Mouse (Mus musculus) c-Kit-positive CD71-positive TER-119-negative erythroid progenitor cells, embryonic 14.5 days (primary cell): ENCODE measurements at regions not wholly inside any gene's neighbourhood (a gene's known extent, or its start where the extent isn't known, plus 50 kb on each side); places are given as distances from the start of the nearest gene placed in this dataset.

Experiments used
- DNase-seq: peaks from one replicate; pipeline ENCODE4 v3.0.0-alpha.2; 2013; ENCODE audit warnings: low read depth

DNA sequence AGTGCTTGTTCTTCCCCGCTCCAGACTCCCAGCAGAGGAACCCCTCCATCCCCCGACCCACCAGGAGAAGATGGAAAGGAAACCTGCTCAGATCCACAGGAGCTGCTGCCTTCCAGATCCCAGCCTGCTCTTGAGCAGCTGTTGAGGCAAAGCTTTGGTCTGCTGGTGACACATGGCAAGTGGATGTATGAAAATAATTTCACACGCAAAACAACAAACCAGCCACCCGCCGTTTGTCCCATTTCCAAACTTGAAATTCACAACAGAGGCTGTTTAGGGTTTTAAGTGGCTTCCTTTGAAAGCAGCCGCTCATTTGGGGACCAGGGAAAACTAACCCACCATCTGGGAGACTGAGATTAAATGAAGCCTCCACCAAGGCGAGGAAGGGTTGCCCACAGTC lies 220.8 kb upstream of the Zdhhc25 start:
- DNase-seq: no peak

DNA sequence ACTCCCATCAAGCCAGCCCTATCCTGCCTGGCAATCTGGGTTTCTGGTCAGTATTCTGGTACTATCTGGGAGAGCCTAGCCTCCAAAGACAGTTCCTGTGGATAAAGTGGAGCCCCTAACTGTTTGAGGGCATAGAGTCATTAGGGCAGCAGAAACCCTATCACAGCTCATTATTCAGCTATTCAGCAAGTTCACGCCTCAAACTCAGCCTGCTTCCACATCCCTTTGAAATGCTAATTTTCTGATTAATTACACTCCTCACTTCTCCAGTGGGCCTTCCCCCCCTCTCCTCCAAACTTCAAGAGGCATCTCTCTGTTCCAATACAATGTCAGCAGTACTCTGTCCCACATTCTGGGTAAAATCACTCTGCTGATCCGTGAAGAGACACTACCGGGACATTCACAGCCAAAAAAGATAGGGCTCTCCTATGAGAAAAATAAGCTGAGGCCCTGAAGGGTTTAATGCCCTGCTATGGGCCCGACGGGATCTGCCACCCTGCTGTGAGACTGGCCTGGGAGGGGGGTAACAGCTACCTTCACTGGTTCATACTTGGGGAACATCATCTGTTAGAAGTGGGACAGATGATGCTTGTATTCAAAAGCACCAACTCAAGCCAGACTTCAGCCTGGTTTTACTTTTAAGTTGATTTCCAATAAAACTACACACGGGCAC lies 220.0 kb upstream of the Zdhhc25 start:
- DNase-seq: no peak

DNA sequence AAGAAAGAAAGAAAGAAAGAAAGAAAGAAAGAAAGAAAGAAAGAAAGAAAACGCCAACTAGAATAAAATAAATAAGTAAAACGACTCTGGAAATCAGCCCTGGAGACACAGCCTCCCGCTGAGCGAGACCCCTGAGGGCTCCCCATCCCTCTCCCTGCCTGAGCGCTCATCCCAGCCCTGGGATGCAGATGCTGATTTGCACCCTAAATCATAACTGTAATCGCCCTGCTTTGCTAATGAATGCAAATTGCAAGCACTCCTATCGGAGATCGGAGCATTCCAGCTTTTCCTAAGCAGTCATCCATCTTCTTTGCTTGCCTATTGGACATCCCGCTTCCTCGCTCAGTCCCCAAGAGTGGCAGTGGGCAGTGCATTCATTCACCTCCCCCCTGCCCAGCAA lies 218.7 kb upstream of the Zdhhc25 start:
- no peak for DNase-seq

DNA sequence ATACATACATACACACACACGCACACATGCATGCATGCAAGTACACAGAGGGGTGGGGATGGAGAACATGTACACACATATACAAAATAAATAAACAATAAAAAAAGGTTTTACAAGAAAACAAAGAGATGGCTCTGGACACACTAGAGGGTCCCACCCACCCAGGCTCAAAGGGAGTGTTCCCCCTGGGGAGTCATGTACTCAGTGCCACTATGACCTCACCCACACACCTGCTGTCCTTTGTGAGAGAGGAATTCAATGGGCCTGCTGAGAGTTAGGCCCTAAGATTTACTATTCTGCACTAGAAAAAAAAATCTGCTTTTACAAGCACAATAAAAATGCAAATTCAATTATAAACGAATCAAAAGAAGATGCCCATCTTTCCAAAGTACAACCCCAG lies 214.2 kb upstream of the Zdhhc25 start:
- no peak for DNase-seq

DNA sequence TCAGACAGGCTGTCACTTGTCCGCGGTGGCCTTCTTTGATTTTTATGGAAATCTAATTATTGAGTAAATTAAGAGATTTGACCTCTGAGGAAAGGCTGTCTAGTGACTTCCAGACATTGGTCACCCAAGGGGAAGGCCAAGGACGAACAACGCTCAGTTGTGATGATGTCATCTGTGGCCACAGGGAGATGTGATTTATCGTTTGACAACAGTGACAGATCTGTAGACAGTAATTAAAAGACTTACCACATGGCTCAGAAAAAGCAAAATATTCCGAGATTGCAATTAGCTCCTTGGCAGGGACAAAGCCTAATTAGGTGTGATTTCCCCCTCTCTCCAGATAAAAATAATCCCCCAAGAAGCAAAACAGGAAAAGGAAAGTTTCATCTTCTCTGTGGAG lies 213.4 kb upstream of the Zdhhc25 start:
- DNase-seq: no peak

DNA sequence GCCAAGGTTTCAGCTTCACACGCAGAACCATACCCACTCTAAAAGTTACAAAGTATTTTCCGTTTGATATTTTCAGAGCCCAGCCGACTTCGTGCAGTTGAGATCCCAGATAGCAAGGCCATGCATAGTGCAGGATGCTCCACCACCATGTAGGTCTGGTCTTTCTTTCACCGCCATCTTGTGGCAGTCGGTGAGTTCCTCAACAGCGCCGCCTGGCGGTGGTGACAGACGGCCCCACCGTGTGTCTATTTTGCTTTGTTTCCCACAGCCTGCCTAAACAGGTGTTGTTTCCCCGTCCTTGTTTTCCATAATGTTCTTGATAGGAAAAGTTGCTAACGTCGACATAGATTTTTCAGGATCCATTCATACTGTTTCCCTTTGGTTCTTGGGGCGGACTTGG lies 208.3 kb upstream of the Zdhhc25 start:
- DNase-seq: no peak

DNA sequence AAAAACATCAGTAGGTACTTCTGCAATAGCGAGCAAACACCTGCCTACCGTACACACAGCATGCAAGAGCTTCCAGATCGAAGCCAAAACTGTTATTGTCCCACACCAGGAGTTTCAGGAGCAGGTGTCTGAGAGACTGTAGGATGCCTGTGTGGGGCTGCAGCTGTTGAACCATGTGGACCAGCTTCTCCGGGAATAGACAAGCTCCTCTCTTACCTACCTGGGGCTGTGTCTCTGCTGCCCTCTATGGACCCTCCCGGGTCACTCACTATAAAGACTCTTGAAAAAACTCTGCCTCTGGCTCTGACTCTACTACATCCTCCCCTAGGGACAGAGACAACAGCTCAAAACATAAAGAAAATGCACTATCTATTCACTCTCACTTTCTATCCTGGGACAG lies 201.0 kb upstream of the Zdhhc25 start:
- DNase-seq: no peak

DNA sequence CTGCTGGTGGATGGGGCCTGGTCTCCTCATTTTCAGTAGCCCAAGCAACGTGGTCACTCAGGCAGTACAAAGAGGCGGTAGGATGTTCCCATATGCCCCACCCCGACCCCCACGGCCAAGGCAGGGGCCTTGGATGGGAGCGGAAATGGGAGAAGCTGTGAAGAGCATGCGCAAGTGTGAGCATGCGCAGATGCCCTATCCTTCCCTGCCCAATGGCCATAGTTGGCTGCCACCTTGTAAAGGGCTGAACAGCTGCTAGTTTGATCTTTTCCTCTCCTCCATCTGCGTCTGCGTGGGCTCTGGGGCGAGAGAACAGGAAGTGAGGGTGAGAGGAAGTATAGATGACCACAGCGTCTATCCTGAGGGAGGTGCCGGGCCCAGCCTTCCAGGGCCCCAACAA lies 200.1 kb upstream of the Zdhhc25 start:
- no peak for DNase-seq

DNA sequence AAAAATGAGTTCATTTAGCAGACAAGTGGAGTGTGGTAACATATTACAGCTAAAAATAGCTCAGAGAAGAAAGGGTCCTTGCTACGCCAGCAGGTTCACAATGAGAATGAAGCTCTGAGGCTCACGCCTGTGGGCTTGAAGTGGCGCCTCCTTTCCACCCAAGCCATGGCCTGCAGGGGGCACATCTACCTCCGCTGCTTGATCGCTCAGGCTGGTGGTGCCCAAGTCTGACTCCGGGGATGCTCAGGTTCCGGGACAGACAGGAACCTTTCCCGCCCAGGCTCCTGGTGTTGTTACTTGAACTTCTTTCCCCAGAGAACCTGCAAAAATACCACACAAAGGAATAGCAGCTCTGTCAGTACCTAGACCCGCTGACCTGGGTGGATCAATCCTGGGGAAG lies 199.3 kb upstream of the Zdhhc25 start:
- DNase-seq: no peak

DNA sequence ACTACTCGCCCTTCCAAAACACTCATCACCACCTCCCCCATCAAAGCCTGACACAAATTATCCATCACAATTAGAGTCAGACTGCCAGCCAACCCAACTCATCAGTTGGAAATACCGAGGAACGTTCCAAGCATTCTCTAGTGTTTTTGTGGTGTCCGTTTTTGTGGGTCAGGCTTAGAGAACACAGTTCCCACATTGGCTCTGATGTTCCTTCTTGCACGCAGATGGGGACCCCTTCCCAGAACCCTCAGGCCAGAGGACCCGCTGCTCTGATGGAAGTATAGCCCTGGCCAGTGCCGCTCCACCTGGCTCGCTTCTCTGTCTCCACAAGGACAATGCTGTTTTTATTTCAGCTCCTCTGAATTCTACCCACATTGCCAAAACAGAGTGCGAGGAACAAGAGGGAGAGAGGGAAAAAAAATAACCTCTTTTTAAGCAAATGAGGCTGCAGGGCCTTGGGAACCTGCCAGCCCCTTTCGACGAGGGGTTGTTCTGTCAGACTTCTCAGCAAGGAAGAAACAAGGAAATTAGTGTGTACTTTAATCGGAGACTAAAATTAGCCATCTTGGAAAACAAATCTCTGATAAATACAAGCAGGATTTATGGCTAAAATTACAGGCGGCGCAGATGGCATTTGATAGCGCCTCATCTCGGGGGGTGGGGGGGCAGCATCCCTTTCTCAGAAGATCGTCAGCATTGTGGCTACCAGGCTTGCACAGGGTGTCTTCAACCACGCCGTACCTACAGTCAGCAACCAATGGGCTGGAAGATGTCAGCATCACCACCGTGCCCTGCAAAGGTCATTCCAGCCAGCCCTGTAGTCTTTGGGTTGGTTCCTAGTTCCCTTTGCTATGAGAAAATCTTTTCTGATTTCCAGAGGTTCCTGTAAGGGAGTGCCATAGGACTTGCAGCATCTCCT lies 191.4 kb upstream of the Zdhhc25 start:
- DNase-seq: no peak

DNA sequence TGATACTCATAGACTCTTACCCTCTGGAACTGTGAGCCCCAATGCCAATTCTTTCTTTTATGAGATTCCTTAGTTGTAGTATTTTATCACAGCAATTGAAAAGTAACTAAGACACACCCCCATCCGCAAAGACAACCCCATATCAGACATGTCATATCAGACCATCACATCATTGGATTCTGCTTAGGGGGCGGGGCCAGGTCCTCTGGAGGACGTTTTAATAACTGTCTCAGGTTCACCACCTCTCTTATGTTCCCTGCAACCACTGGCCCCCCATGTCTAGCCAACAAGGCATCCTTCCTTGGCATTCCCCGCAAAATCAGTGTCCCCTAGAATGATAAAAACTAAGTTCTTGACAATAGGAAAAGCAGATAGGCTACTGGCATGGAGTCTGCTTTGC lies 185.9 kb upstream of the Zdhhc25 start:
- DNase-seq: no peak

DNA sequence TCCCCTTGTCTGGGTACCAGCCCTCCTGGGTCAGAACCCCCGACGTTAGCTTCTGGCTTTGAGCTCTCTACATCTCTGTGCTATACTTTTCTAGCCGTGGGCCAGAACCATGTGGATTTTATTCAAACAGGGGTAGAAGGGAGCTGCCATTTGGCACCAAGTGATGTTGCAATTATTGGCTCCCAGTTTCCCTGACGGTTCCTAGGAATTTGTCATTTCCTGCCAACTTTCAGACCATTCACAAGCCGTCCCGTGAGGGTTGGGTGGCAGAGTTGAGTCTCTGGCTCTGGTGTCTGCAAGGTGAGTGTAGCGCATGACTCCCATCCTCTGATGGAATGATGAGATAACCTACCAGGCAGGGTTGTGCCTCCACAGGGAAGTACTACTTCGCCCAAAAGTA lies 181.2 kb upstream of the Zdhhc25 start:
- DNase-seq: no peak

DNA sequence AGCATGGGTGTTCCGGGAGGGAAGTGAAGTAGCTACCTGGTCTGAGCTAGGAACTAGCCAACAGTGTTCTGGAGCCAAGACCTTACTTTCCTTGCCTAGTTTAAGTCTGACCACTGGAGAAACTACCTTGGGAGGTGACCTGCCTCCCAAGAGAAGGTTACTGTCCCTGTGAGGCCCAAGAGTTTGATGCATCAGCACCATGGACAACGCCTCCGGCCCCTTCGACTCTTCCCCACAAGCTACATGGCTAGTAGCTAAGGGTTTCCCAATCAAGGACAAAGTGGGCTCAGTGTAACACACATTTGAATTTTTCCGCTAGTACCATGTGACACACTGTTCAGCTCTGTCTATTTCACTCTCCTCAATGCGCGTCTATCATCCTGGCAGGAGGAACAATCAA lies 171.7 kb upstream of the Zdhhc25 start:
- DNase-seq: no peak

DNA sequence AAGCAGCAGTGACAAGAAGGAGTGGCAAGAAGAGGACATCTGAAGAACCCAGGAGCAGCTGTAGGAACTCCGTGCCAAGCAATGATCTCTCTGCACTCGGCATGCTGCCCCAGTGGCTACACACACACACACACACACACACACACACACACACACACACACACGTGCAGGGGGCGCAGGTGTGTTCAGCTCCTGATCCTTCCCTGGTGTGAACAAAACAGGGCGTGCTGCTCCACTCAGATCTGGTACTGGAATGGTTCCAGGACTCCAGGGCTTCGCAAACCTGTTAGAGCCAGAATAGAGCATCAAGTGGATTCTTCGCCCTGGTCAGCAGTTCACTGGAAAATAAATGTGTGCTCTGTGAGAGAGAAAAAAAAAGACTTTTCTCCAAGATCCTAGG lies 169.2 kb upstream of the Zdhhc25 start:
- no peak for DNase-seq

DNA sequence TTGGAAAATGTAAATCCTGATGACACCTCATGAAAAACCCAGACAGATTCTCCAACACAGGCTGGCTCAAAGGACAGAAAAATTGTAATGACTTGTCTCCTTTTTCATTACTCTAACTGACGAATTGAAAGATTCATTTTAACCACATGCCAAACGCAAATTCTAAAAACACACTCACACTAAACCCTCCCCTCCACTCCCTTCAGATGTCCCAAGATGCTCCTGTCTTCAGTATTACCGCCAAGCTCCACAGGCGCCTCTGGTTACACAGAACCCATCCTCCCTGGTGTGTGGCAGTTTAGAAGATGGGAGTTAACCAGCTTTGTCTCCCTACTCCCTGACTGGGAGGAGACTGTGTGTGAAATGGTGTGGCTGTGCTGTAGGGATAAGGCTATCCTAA lies 151.8 kb upstream of the Zdhhc25 start:
- DNase-seq: no peak

DNA sequence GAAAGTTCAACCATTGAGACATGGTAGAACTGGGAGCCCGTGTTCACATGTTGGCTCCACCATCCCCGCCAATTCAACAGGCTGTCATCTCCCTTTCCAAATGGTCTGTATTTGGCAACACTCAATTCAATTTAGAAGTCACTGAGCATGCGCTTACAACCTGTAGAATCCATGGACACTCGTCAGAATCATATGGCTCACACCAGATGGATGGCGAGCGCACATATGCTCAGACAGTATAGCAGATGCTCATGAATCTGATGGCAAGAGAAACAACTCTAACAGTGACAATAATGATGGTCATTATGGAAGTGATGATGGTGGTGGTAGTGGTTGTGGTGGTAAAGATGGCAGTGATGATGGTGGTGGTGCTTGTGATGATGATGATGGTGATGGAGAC lies 148.9 kb upstream of the Zdhhc25 start:
- DNase-seq: no peak

DNA sequence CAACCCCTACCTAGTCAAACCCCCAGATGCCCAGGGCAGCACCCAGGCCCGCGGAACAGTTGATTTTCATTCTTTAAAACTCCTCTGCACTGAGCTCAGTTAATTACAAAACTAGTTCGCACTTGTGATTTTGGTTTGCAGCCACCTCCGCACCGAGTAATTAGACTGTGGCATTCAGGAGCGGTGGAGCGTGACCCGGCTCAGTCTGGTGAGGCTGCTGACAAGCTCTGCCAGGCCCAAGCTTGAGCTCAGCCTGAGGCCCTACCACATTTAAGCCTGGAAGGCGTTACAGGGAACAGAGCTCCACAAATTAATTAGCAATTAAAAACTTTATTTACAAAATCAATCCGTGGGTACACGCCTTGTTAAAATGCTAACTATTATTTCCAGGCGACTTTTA lies 132.0 kb upstream of the Zdhhc25 start:
- no peak for DNase-seq

DNA sequence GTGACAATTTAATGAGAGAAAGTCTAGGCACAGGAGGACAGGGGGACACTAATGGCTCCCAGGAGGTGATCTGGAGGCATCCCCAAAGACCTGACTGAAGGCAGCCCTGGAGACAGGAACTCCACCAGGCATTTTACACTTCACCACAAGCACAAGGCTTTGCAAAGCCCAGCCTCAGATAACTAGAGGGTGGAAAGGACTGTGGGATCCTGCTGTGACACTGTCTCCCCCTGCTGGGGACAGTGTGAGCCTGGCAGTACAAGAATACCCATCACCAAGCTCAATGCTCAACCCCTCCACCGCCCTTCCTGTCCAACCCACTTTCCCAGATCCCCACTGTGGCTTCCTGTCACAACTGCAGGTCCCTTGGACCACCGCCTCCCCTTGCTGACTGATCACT lies 131.3 kb upstream of the Zdhhc25 start:
- DNase-seq: no peak

DNA sequence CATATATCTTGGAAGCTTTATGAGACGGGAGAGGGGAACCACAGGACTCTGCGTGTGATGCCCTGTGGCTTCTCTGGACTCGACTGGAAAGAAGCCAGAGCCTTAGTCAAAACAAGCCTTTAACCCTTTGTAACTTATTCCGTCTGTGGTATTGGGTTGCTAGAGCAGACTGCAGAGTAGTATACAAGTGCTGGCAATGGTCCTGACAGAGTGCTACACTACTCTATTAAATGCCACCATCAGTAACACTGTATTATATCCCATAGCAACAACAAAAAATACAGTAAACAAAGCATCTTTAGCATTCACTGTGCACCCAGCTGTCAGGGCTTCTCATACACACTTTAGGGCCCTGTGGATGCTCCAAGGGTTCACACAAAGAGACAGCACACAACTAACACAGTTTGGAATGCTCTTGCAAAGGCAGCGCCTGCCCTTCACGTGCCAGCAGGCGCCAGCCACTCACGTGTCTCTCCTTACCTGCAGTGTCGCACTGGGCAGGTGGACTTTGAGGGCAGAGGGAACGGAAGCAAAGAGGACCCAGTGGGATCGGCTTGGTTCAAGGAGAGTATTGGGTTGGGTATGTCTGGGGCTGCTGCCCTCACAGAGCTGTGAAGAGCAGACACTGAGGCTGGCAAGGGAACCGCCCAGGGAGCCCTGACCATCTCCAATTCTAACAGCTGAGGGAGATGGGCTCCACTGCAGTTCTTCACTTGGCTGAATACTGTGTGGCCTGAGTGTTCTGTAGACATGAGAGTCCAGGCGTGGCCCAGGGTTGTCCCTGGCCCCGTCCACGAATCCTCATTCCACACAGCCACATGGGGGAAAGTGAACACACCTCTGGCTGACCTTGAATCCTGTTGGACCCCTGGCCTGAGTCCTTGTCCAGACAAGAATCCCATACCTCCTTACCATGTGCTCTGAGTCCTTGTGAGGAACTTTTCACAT lies 130.3 kb upstream of the Zdhhc25 start:
- no peak for DNase-seq

DNA sequence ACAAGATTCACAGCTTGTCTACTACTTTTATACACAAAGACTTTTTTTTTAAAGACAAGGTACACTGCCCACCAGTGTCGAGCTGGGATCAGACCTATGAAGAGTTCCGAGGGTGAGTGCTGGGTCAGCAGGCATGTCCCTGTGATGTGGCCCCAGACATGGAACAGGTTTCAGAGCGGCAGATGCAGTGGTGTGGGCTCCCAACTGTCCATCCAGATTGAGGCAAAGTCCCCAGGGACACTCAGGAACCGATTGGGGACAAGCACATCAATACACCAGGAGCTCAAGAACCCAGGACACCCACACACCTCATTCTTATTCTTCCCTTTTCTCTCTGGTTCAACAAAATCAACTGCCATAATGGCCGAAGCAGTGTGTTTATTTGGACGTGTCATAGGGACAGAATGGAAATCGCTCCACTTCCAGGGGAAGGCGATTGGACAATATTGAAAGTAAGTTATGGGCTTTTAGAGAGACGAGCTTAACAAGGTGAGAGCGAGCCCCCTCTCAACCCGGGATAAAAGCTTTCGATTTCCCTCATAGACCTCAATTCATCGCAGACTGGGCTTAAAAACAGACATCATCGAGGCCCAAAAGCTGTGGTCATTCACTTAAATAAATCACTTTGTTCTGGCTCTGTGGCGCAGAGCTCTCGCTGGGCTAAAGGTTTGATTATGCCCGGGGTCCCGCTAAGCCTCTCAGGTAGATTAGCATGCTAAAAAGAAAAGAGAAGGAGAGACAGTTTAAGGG lies 127.6 kb upstream of the Zdhhc25 start:
- DNase-seq: no peak

DNA sequence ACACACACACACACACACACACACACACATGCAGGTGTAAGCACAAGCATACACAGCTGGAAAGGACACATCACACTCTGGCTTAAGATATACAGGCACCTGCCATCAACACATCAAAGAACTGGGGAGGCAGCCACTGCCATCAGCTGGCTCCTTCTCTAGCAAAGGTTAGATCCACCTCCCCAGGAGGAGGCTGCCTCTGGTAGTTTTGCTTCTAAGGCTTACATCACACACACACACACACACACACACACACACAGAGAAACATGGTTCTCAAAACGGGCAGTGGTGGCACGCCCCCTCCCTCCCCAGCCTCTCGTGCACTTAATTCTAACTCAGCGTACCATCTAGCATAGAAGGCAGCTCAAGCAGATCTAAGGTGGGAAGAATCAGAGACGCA lies 126.9 kb upstream of the Zdhhc25 start:
- no peak for DNase-seq

DNA sequence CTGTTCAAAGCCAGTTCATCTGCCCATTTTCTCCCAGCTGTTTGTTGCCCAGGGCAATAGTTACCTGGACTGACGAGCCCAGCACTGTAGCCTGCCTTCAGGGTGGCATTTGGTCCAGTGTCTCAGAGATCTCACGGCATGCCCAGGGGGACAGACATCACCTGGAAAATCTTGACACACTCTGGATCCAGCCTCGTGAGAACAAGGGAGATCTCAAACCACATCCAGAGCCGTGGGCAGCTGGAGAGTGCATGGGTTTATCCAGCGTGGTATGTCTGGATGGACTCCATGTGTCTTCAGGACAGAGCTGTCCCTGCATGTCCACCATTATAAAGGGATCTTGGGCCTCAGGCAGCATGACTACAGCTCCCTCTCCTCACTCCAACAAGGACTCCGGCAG lies 116.6 kb upstream of the Zdhhc25 start:
- no peak for DNase-seq
